Mouse (Mus musculus) stomach, postnatal 0 days (tissue): Measurements from ENCODE around the gene Npr1.

Experiments
- CTCF ChIP-seq: IDR thresholded peaks from 2 replicates; pipeline ENCODE4 v1.5.1; 2016; ENCODE audit warnings: antibody characterized with exemption, low read depth, mild to moderate bottlenecking, moderate library complexity
- EP300 ChIP-seq: optimal IDR thresholded peaks from 2 replicates; pipeline ENCODE3; 2016; ENCODE audit warnings: antibody characterized with exemption

DNA sequence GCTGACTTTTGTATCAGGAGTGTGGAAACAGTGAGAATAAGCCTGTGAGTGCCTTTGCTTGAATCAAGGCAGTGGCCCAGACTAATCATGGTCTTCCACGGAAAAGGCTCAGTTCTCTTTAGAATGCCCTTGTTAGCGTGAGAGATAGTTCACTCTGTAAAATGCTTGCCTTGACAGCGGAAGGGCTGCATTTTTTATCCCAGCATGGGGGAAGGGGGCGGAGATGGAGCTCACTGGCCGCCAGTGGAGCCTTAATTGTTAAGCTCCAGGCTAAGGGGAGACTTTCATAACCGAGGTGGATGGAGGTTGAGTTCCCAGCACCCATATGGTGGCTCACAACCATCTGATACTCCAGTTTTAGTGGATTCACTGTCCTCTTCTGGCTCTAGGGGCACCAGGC is 17.0 kb downstream of the Npr1 start:
- no peak for TF ChIP-seq CTCF
- TF ChIP-seq EP300, result no peak
